Mouse (Mus musculus) layer of hippocampus, adult 9-11 months (tissue): ENCODE results near the gene Gpr33.

ENCODE experiments used
- DNase-seq: peaks from one replicate; pipeline ENCODE4 v3.0.0; 2022

Gpr33 gene

DNA sequence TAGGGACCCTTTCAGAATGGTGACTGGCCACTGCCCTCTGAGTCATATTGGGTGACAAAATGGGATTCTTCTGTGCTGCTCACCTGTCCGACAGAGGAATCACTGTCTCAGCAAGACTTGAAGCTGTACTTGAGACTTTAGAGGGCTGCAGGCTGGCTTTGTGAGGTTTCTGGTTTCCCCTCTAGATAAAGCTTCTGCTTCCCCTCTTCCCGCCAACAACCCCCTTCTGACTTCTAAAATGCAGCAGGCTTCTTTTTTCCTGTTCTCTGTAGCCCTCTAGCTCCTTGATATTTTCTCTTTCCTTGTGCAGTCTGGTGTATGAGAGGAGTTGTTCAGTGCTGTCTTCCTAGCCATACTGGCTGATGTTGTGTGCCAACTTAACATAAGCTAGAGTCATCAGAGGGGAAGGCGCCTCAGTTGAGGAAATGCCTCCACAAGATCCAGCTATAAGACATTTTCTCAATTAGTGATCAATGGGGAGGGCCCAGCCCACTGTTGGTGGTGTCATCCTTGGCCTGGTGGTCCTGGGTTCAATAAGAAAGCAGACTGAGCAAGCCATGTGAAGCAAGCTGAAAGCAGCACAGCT, 42.6 kb downstream of the Gpr33 start:
- no peak for DNase-seq

DNA sequence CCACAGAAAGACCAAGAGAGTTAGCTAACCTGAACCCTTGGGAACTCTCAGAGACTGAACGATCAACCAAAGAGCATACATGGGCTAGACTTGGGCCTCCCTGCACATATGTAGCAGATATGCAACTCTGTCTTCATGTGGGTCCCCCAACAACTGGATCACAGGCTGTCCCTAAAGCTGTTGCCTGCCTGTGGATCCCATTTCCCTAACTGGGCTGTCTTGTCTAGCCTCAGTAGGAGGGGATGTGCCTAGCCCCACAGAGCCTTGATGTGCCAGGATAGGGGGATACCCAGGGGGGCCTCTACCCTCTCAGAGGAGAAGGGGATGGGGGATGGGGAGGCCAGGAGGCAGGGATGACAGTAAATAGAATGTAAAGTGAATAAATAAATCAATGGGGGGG, 44.2 kb downstream of the Gpr33 start:
- no peak for DNase-seq

DNA sequence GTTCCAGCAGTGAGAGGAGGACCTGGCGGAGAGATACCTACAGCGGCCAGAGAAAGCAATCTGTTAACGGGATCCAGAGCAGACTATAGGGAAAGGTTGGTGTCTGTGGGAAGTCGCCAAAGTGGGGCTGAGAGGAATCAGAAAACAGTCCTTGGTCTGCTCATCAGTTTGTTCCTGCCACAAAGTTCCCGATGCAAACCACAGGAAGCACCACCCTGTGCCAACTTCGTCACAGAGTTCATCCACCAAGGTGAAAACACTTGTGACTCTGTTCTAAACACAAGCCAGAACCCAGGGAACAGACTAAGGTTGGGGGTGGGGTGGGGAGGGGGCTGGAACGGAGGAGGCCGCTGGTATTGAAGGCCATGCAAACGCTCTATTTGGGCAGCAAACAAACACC, 51.3 kb downstream of the Gpr33 start:
- no peak for DNase-seq

DNA sequence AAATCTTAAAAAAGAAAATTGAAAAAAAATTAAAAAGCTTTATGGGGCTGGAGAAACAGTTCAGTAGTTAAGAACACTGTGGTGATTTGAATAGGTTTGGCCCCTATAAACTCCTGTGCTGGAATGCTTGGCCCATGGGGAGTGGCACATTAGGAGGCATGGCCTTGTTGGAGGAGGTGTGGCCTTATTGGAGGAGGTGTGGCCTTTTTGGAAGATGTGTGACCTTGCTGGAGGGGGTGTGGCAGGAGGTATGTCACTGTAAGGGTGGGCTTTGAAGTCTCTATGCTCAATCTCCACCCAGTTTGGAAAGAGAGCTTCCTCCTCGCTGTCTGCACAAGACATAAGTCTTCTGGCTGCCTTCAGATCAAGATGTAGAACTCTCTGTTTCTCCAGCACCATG, 53.5 kb downstream of the Gpr33 start:
- DNase-seq = no peak
